Mouse (Mus musculus) kidney, adult 18-20 months (tissue): Measurements from ENCODE around the gene Parp6.

ENCODE experiments used
- DNase-seq: peaks from one replicate; pipeline ENCODE4 v3.0.0; 2021

Parp6 gene

DNA sequence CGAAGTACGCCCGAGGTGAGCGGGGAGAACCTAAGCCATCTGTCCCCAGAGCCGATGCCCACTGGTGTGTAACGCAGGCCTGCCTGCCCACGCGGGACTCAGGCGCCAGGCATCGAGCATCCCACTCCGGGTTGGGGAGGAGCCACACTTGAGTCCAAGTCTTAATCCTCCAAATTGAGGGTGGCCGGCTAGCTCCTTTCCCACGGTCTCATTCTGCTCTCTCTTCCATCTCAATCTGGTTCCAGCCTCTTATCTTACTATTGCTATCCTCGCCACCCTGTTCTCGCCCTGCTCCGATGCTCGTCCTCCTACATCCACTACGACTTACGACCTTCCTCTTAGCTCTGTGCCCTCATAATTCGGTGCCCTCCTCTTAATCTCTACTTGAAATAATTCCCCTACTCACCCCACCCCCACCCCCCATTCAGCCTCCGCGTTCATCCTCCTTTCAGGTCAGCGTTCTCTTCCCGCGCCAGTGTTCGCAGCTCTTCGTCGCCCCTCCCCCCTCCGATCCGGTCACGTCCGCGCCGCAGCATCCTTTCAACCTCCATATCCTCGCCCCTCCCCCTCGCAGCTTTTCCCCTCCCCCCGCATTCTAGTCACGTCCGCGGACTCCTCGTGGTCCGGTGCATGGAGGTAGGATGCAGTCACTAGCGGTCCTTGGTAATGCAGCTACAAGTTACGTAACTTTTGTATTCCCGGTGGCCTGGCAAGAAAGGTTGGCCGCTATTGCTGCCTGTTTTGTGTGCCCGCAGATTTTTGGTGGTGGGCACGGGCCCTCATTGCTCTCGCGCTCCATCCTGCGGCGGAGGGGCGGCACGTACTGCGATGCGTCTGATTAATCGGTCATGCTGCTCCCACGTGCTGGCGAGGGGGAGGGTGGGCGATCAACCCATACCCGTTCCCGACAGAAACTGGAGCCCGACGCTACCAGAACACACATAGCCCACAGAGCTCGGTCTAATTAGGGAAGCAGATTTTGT, 39.8 kb downstream of the Parp6 start:
- peak; percentile 65 for DNase-seq

DNA sequence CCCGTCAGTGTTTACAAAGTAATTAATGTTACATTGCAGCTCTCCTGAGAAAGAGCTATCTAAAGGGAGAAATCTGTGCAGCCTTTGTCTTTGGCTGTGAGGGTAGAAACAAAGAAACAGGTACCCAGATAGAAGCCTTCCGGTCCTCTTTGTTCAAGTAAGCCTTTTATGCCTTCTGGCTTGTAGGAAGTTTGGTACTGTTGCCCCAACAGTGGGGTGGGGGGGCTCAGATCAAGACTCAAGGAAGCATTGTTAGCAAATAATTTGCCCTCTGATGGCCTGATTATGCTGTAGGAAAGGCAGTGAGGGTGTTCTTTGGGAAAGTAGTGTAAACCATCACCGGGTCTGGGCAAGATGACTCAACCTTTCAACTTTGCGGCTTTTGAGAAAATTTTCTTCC, 41.1 kb downstream of the Parp6 start:
- DNase-seq = no peak

- DNase-seq = peak; percentile 80
These were observed 42.2 kb downstream of the Parp6 start for GRCm38 (mm10) chr9:59659036-59660026.

GRCm38 (mm10) chr9:59660421-59660820, 43.3 kb downstream of the Parp6 start:
- DNase-seq = peak; percentile 57

GRCm38 (mm10) chr9:59661298-59661975, 44.4 kb downstream of the Parp6 start:
- no peak for DNase-seq

DNA sequence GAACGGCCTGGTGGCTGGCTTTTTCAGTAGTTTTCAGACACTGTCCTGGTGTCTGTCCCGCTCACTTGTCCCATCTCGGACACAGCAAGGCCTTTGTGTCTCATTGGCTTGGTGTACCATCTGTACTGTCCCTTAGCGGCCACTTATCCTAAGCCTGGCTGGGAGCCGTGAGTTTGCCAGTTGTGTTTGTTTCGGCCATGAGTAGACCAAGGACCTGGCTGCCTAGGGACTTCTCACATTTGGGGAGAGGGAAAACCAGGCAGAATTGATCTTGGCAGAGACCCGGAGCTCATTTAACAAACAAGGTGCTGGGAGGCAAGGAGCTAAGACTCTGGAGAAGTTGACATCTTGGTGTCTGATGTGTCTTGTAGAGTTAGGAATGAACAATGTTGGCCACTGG, 46.1 kb downstream of the Parp6 start:
- no peak for DNase-seq

DNA sequence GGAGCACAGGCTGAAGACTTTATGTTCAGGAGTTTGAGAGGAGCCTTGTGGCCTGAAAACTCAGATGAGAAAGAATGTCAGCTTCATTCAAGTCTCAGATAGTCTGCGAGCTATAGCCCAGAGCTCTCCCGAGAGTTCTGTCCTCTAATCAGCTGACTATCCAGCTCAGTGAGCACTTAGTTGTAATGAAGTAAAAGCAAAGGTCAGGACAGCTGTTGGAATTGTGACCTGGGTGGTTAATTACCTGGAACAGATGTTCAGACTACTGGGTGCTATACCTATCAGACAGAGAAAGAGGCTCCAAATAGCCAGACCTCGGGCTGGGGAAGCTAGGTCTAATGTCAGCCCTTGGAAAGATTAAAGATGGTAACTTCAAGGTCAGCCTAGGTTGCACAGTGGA, 46.9 kb downstream of the Parp6 start:
- peak; percentile 43 for DNase-seq

DNA sequence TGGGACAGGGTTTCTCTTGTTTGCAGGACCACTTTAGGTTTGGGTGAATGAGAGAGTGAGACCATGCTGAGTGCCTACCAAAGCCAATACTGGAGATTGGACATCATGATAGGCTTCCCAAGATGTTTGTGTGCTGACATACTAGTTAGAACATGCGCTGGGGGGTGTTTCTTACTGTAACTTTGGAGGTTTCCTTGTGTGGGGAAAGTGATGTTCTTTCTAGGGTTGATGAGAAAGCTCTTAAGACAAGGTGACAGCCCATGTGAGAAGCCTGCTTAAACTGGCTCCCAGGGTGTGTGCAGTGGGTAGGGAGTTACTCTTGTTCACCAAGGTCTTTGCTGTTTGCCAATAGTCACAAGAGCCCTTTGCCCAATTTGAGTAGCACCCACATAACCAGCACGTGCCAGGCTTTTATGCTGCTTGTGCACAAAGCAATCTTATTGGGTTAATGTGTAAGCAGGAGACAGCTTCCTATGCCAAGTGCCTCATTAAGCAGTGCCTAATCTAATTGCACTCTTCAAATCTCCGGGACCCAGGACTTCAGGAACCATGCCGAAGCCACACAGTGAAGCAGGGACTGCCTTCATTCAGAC, 47.7 kb downstream of the Parp6 start:
- peak; percentile 61 for DNase-seq

GRCm38 (mm10) chr9:59666016-59666415, 48.9 kb downstream of the Parp6 start:
- no peak for DNase-seq

DNA sequence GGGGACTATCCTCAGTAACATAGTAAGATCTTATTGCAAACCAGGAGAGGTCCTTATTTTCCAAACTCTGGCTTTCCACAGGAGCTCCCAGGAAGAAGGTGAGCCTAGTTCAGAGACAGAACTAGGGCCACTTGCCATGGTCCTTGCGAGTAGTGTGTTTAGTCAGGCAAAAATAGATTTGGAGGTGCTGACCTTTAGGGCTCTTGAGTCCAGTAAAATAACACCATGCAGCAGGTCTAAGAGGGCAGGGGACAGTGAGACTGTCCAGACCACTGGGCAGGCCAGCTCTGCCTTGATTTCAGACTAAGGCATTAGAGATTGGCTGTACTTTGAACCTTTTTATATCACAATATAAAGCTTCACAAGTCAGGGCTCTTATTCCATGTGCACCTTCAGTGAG, 49.7 kb downstream of the Parp6 start:
- DNase-seq = no peak

- DNase-seq = no peak
These were observed 50.2 kb downstream of the Parp6 start for GRCm38 (mm10) chr9:59667250-59667649.

- no peak for DNase-seq
These were observed 50.8 kb downstream of the Parp6 start for GRCm38 (mm10) chr9:59667904-59668303.

DNA sequence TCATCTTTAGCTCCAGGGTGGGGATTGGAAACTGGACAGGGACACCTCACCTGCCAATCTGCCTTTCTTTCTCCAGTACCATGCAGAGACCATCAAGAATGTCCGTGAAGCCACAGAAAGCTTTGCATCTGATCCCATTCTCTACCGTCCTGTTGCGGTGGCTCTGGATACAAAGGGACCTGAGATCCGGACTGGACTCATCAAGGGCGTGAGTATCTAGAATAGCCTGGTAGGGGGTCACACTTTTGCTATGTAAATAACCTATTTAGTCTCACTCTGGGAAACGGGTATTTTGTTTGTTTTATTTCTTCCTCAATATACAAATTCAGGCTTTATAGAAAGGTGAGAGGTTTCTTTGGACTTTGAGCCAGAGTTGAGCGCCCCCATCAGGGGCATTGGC, 51.4 kb downstream of the Parp6 start:
- DNase-seq = no peak

DNA sequence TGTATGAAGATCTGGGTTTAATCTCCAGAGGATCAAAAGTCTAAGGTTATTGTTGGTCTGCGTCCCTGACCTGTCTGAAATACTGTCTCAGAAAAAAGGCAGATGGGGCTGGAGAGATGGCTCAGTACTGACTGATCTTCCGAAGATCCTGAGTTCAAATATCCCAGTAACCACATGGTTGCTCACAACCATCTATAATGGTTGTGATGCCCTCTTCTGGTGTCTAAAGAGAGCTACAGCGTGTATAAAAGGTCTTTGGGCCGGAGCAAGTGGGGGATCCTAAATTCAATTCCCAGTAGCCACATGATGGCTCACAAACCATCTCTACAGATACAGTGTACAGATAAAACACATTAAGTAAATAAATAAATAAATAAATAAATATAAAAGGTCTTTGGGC, 52.1 kb downstream of the Parp6 start:
- no peak for DNase-seq

DNA sequence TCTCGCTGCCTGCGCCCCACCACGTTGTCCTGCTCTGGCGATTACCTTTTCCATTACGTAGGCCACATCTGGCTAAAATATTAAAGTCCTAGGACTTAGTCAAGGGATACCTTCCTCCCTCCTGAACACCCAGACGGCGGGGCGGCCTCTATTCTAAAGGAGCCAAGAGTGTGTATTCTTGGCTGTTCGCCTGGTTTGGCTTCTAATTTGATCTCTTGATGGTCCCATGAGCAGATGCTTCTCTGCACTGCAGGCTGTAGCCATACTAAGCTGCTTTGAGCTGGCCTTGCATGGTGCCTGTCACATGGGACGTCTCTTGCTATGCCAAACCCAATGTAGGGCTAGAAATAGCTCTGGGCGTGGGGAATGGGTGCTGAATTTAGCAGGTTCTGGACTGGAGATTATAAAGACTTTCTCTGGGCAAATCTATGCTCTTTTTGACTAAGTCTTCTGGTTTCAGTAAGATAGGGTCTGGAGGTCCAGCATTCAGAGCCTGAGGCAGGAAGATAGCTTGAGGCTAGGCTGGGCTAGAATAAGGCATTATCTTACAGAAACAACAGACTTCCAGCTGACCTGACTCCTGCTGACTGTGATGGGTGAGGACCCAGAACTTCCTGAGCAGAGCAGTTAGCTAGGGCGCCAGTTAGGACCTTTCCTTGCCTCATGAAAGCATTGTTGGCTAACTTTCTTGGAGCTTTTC, 55.3 kb downstream of the Parp6 start:
- no peak for DNase-seq

DNA sequence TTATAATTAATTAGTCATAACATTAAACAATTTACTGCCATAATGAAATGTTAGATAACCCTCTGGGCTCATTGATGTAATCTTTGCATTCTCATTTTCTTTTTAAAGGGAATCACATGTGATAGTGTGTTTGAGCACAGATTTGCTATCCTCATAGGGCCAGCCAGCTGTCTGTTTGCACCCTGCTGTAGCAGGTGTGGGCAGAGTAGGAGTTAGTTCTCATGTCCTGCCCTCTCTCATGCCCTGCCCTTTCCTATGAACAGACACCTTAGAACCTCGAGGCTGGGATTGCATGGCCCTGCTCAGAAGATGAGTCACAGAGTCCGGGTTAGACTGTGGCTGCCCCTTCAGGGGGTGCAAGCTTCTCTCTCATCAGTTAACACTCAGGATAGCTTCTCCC, 56.3 kb downstream of the Parp6 start:
- no peak for DNase-seq

DNA sequence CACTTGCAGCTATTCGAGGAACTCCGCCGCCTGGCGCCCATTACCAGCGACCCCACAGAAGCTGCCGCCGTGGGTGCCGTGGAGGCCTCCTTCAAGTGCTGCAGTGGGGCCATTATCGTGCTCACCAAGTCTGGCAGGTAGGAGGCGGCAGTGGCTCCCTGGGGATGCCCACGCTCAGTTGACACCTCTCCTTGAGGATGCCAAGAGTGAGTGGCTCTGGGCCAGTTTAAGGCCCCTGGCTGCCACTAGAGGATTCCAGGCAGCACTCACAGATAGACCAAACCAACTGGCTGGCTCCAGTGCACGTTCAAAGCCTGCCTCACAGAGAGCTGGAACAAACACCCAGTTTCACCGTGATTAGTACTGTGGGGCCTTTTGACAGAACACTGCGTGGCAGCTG, 58.5 kb downstream of the Parp6 start:
- DNase-seq = no peak

DNA sequence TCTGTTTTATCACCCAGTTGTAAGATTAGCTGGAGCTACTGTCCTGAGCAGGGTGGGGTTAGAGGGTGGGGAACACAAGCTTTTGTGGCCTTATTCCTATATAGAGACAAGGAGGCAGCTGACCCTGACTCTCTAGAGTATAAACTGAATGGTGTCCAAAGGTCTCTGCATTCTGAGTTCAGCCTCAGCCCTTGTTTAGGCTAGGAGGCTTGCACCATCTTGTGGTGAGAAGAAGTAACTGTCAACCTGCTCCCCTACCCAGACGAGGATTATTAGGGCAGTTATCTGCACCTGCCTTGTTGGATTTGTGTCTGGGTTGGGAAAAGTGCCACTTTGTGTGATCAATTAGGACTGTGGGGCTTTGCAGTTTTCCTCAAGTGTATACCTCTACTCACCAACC, 61.2 kb downstream of the Parp6 start:
- DNase-seq = peak; percentile 49

DNA sequence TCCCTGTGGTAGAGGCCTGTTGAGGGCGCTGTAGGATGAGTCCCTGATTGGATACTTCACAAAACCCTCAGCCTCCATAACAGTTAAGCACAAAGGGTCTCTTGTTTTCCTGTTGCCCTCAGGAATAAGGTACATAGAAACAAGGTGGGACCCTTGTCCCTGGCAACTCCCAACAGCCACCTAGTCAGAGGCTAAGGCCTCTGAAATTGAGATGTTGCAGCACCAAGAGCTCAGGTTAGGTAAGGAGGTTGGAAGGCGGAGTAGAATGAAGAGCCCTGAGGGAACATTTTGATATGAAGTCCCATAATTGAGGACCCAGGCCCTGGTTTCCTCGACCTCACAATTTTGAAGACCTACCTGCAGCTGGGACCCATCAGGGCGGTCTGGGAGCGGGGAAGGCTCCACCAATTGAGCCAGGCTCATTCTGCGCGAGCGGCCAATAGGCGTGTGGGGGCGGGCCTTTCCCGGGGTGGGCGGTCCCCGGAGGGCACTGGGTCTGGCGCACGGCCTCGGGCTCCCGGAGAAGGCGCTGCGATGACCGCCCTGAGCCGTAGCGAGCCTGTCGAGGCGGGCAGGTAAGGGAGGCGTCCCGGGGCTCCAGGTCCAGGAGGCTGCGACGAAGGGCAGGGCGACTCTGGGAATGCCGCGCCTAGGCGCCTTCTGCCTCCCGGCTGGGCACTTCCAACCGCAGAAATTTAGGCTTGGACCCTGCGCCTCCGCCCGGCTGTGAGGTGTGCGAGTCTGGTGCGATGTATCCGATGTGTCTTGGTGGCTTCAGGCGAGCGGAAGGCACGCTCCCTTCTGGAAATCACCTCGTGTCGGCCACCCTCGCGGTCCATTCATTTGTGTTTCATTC, 62.8 kb downstream of the Parp6 start, which contains the start of gene Gramd2:
TSS of gene Gramd2 (plus strand) at position 467 of the 856 bp plus-strand sequence.
- peak; percentile 72 for DNase-seq

DNA sequence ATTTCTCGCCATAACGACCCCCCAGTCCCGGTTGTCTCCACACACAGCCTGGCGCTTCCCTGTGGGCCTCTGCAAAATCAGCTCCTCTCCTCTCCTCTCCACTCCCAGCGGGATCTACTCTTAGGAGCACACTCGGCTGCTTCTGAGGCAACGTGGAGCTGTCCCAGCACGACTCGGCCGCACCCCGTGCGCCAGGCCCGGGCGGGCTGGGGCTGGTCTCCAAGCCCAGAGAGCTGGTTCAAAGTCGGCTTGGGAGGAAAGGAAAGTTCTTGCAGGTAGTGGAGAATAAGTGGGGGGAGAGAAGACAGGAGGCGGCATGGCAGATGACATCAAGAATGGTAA, 63.4 kb downstream of the Parp6 start:
- no peak for DNase-seq

GRCm38 (mm10) chr9:59684020-59684419, 66.9 kb downstream of the Parp6 start:
- DNase-seq = no peak
